Mouse (Mus musculus): ENCODE data around the gene Lag3. TPM values are rescaled to one million over a fixed set of nuclear protein-coding genes. Genes with fewer than 3 reads are reported as not detected.

Gene Lag3
- polyA plus RNA-seq, 1 experiment = 0.44 TPM

GRCm38 (mm10) chr6:124936681-124937080, 25.2 kb upstream of the Lag3 start:
- H3K36me3 ChIP-seq (ENCODE audit: control insufficient read depth, insufficient read depth) = peaks cover 70% of the 10 kb centered on the region

GRCm38 (mm10) chr6:124934670-124935069, 23.2 kb upstream of the Lag3 start:
- peaks cover 70% of the 10 kb centered on the region for H3K36me3 ChIP-seq (ENCODE audit: control insufficient read depth, insufficient read depth)
- peaks cover 41% of the 10 kb centered on the region for H3K79me2 ChIP-seq (ENCODE audit: control insufficient read depth, insufficient read depth)
- H3K4me3 ChIP-seq (ENCODE audit: insufficient read depth, poor library complexity, severe bottlenecking) = no peak overlapping the region
- TF ChIP-seq MYOG (IDR thresholded peaks at IDR 0.05; ENCODE audit: control insufficient read depth, extremely low read depth, insufficient read length) (no peak), MAX (IDR thresholded peaks at IDR 0.05) (no peak), USF1 (IDR thresholded peaks at IDR 0.05; ENCODE audit: low read depth) (no peak), FOSL1 (IDR thresholded peaks at IDR 0.05; ENCODE audit: insufficient read depth, low read length, poor library complexity, severe bottlenecking) (no peak), MYOD1 (IDR thresholded peaks at IDR 0.05; ENCODE audit: control insufficient read depth, insufficient read length, low read depth) (no peak), CEBPB (IDR thresholded peaks at IDR 0.05; ENCODE audit: low read depth) (no peak), CTCF (IDR thresholded peaks at IDR 0.05; ENCODE audit: control insufficient read depth, insufficient read depth, insufficient read length) (no peak)
- no peaks in the 10 kb centered on the region for H3K27me3 ChIP-seq (ENCODE audit: control insufficient read depth, insufficient read depth, insufficient read length)
- H3ac ChIP-seq (ENCODE audit: control insufficient read depth, insufficient read length, low read depth) = no peak overlapping the region
- H3K79me3 ChIP-seq (ENCODE audit: low read depth) = peaks cover 24% of the 10 kb centered on the region

More at GRCm38 (mm10) chr6:124936681-124937080, 25.2 kb upstream of the Lag3 start:
- Histone ChIP-seq H3ac (ENCODE audit: control insufficient read depth, insufficient read length, low read depth) (no peak overlapping the region), H3K27me3 (ENCODE audit: control insufficient read depth, insufficient read depth, insufficient read length) (no peaks in the 10 kb centered on the region), H3K4me3 (ENCODE audit: insufficient read depth, poor library complexity, severe bottlenecking) (no peak overlapping the region), H3K79me3 (ENCODE audit: low read depth) (peaks cover 23% of the 10 kb centered on the region), H3K79me2 (ENCODE audit: control insufficient read depth, insufficient read depth) (peaks cover 37% of the 10 kb centered on the region)
- TF ChIP-seq MYOD1 (IDR thresholded peaks at IDR 0.05; ENCODE audit: control insufficient read depth, insufficient read length, low read depth) = no peak
- no peak for TF ChIP-seq FOSL1 (IDR thresholded peaks at IDR 0.05; ENCODE audit: insufficient read depth, low read length, poor library complexity, severe bottlenecking)
- no peak for TF ChIP-seq MAX (IDR thresholded peaks at IDR 0.05)

GRCm38 (mm10) chr6:124933127-124933526, 21.6 kb upstream of the Lag3 start:
- Histone ChIP-seq H3K27me3 (ENCODE audit: control insufficient read depth, insufficient read depth, insufficient read length) (no peaks in the 10 kb centered on the region), H3K36me3 (ENCODE audit: control insufficient read depth, insufficient read depth) (peaks cover 55% of the 10 kb centered on the region), H3ac (ENCODE audit: control insufficient read depth, insufficient read length, low read depth) (no peak overlapping the region), H3K4me3 (ENCODE audit: insufficient read depth, poor library complexity, severe bottlenecking) (no peak overlapping the region), H3K79me3 (ENCODE audit: low read depth) (peaks cover 24% of the 10 kb centered on the region), H3K79me2 (ENCODE audit: control insufficient read depth, insufficient read depth) (peaks cover 41% of the 10 kb centered on the region)
- TF ChIP-seq USF1 (IDR thresholded peaks at IDR 0.05; ENCODE audit: low read depth) = no peak
- TF ChIP-seq MYOD1 (IDR thresholded peaks at IDR 0.05; ENCODE audit: control insufficient read depth, insufficient read length, low read depth) = no peak
- TF ChIP-seq MAX (IDR thresholded peaks at IDR 0.05) = no peak
- no peak for TF ChIP-seq CEBPB (IDR thresholded peaks at IDR 0.05; ENCODE audit: low read depth)
- TF ChIP-seq MYOG (IDR thresholded peaks at IDR 0.05; ENCODE audit: control insufficient read depth, extremely low read depth, insufficient read length) = no peak
- no peak for TF ChIP-seq FOSL1 (IDR thresholded peaks at IDR 0.05; ENCODE audit: insufficient read depth, low read length, poor library complexity, severe bottlenecking)
- no peak for TF ChIP-seq CTCF (IDR thresholded peaks at IDR 0.05; ENCODE audit: control insufficient read depth, insufficient read depth, insufficient read length)

DNA sequence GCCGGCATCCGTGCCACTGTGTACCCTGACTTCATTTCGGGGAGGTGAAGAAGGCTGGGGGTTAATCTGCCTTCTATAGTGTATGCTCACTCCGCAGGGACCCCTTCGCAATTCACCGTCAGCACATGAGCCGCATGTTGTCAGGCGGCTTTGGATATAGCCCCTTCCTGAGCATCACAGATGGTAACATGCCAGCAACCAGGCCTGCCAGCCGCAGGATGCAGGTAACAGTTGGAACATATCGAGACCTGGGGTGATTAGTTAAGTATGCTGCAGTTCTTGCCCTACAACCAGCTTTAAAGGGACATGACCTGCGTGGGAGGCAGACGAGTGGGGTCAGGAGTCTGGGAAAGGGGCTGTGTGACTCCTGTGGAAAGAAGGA, 20.8 kb upstream of the Lag3 start:
- Histone ChIP-seq H3K4me3 (ENCODE audit: insufficient read depth, poor library complexity, severe bottlenecking) (peak overlapping the region; percentile 79), H3ac (ENCODE audit: control insufficient read depth, insufficient read length, low read depth) (peak overlapping the region; percentile 90), H3K27me3 (ENCODE audit: control insufficient read depth, insufficient read depth, insufficient read length) (no peaks in the 10 kb centered on the region), H3K36me3 (ENCODE audit: control insufficient read depth, insufficient read depth) (peaks cover 47% of the 10 kb centered on the region), H3K79me3 (ENCODE audit: low read depth) (peaks cover 24% of the 10 kb centered on the region), H3K79me2 (ENCODE audit: control insufficient read depth, insufficient read depth) (peaks cover 41% of the 10 kb centered on the region)
- no peak for TF ChIP-seq MAX (IDR thresholded peaks at IDR 0.05)
- no peak for TF ChIP-seq FOSL1 (IDR thresholded peaks at IDR 0.05; ENCODE audit: insufficient read depth, low read length, poor library complexity, severe bottlenecking)
- no peak for TF ChIP-seq MYOD1 (IDR thresholded peaks at IDR 0.05; ENCODE audit: control insufficient read depth, insufficient read length, low read depth)
- no peak for TF ChIP-seq CTCF (IDR thresholded peaks at IDR 0.05; ENCODE audit: control insufficient read depth, insufficient read depth, insufficient read length)
- TF ChIP-seq CEBPB (IDR thresholded peaks at IDR 0.05; ENCODE audit: low read depth) = no peak
- TF ChIP-seq USF1 (IDR thresholded peaks at IDR 0.05; ENCODE audit: low read depth) = no peak

DNA sequence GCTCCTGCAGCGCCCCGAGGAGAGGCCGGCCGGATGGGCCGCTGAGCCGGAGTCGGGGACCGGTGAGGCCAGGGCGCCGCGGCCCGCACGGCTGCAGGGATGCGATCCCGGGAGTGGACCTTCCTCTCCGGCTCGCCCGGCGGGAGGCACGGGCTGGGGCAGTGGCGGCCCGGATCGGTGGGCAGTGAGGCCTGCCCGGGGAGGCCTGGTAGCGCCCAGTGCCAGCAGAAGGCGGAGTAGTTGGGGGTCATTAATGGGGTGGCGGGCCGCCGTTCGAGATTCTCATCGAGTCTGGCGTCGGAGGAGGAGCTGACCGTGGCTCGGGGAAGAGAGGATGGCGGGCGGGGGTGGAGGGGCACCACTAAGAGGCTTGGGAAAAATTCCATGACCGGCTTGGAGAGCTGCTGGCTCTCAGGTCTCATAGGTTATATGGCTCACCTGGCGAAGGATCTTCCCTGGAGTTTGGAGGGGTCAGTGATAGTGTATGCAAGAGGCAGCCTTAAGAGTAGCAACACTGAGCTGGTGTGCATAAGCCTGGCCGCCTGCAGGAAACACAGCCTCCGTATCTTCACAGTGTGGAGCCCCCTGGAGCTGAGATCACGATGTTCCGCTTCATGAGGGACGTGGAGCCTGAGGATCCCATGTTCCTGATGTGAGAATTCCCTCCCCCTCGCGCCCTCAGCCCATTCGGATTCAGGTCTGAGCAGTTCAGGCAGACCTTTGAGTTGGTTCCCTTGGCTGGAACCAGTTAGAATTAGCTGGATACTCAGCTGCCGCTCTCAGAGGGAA, 20.2 kb upstream of the Lag3 start:
- no peak for TF ChIP-seq MAX (IDR thresholded peaks at IDR 0.05)
- no peak for TF ChIP-seq MYOG (IDR thresholded peaks at IDR 0.05; ENCODE audit: control insufficient read depth, extremely low read depth, insufficient read length)
- TF ChIP-seq USF1 (IDR thresholded peaks at IDR 0.05; ENCODE audit: low read depth) = no peak
- no peak for TF ChIP-seq CEBPB (IDR thresholded peaks at IDR 0.05; ENCODE audit: low read depth)
- TF ChIP-seq CTCF (IDR thresholded peaks at IDR 0.05; ENCODE audit: control insufficient read depth, insufficient read depth, insufficient read length) = no peak
- TF ChIP-seq FOSL1 (IDR thresholded peaks at IDR 0.05; ENCODE audit: insufficient read depth, low read length, poor library complexity, severe bottlenecking) = no peak
- TF ChIP-seq MYOD1 (IDR thresholded peaks at IDR 0.05; ENCODE audit: control insufficient read depth, insufficient read length, low read depth) = no peak
- peaks cover 24% of the 10 kb centered on the region for H3K79me3 ChIP-seq (ENCODE audit: low read depth)
- peak overlapping the region; percentile 79 for H3K4me3 ChIP-seq (ENCODE audit: insufficient read depth, poor library complexity, severe bottlenecking)
- H3K27me3 ChIP-seq (ENCODE audit: control insufficient read depth, insufficient read depth, insufficient read length) = no peaks in the 10 kb centered on the region
- H3K36me3 ChIP-seq (ENCODE audit: control insufficient read depth, insufficient read depth) = peaks cover 43% of the 10 kb centered on the region
- H3K79me2 ChIP-seq (ENCODE audit: control insufficient read depth, insufficient read depth) = peaks cover 41% of the 10 kb centered on the region
- H3ac ChIP-seq (ENCODE audit: control insufficient read depth, insufficient read length, low read depth) = peak overlapping the region; percentile 90

All from C2C12 (cell line).